In the genomic region with DNA sequence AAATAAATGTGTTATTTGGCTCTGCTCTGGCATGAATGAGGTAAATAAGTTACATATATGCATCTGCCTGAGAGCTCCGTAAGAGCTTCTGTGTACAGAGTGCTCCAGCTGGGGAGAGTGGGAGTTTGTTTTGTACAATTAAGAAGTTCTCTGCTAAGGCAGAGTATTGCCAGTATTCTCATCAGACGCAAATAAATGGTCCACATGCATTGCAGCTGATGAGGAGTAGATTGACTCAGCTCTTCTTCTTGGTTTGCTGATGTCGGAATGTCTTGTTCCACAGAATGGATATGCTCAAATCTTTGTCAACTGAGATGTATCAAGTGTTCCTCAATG, we compare ENCODE assay signal across 12 mouse cellular contexts.
A peak's percentile ranks its signal among the peaks of the same experiment; 100 is the strongest.
DNase-seq lines count a peak whose midpoint lies in the region.
"Had no signal": no experiment of that assay in that cellular context is flagged by ENCODE, and none has a peak within 500 bp of the region (broad histone marks: within the 10 kb centered on the region; RNA-seq: fewer than 3 reads in every experiment).

No protein-coding gene starts in this region.

- peak; percentile 61 for DNase-seq in cerebellum, adult 9-10 months
- no peak for DNase-seq in cerebellum, adult 18-20 months
- peak; percentile 66 to 84 for DNase-seq in layer of hippocampus, adult 18-20 months (ENCODE audit: low spot score in 2 of 2)
- no peak for DNase-seq in layer of hippocampus, postnatal 10 days (ENCODE audit: low spot score in 2 of 2)
- DNase-seq in right cerebral cortex, adult 18-20 months, result peak; percentile 57
- no peak for DNase-seq in right cerebral cortex, postnatal 14 days
- DNase-seq in telencephalon, adult 2 months (ENCODE audit: low read depth, low spot score), result peak; percentile 78
- no peak for DNase-seq in heart, adult 11 months
- DNase-seq: kidney, adult 2 months; kidney, postnatal 14 days; lung, adult 2 months; thymus, postnatal 4 days had no signal

Comparison
In these comparisons a context has a peak if more than half of its experiments do, and no peak if none do; other contexts are left out.
1. DNase-seq: peak in cerebellum, adult 9-10 months (single experiment), layer of hippocampus, adult 18-20 months (2 of 2), right cerebral cortex, adult 18-20 months (single experiment) and telencephalon, adult 2 months (single experiment); none in cerebellum, adult 18-20 months (0 of 2), layer of hippocampus, postnatal 10 days (0 of 2), right cerebral cortex, postnatal 14 days (single experiment) and heart, adult 11 months (single experiment).